Mouse (Mus musculus): ENCODE data around the gene Men1. TPM values are rescaled to one million over a fixed set of nuclear protein-coding genes. Genes with fewer than 3 reads are reported as not detected.

Men1 gene
- polyA plus RNA-seq, 1 experiment: 51.0 TPM

- no peaks in the 10 kb centered on the region for H3K27me3 ChIP-seq (ENCODE audit: control insufficient read depth, insufficient read depth, insufficient read length)
- peaks cover 5% of the 10 kb centered on the region for H3K79me2 ChIP-seq (ENCODE audit: control insufficient read depth, insufficient read depth)
- H3K79me3 ChIP-seq (ENCODE audit: low read depth): no peaks in the 10 kb centered on the region
- no peak overlapping the region for H3ac ChIP-seq (ENCODE audit: control insufficient read depth, insufficient read length, low read depth)
- H3K36me3 ChIP-seq (ENCODE audit: control insufficient read depth, insufficient read depth): peaks cover 32% of the 10 kb centered on the region
- H3K4me3 ChIP-seq (ENCODE audit: insufficient read depth, poor library complexity, severe bottlenecking): no peak overlapping the region
- TF ChIP-seq MYOD1 (IDR thresholded peaks at IDR 0.05; ENCODE audit: control insufficient read depth, insufficient read length, low read depth): no peak
- TF ChIP-seq FOSL1 (IDR thresholded peaks at IDR 0.05; ENCODE audit: insufficient read depth, low read length, poor library complexity, severe bottlenecking): no peak
- TF ChIP-seq CTCF (IDR thresholded peaks at IDR 0.05; ENCODE audit: control insufficient read depth, insufficient read depth, insufficient read length): no peak
- no peak for TF ChIP-seq MYOG (IDR thresholded peaks at IDR 0.05; ENCODE audit: control insufficient read depth, extremely low read depth, insufficient read length)
- no peak for TF ChIP-seq USF1 (IDR thresholded peaks at IDR 0.05; ENCODE audit: low read depth)
- TF ChIP-seq MAX (IDR thresholded peaks at IDR 0.05): no peak
- no peak for TF ChIP-seq CEBPB (IDR thresholded peaks at IDR 0.05; ENCODE audit: low read depth)
Measured at GRCm38 (mm10) chr19:6382323-6382924, 47.6 kb downstream of the Men1 start.

- peaks cover 21% of the 10 kb centered on the region for H3K36me3 ChIP-seq (ENCODE audit: control insufficient read depth, insufficient read depth)
- H3ac ChIP-seq (ENCODE audit: control insufficient read depth, insufficient read length, low read depth): no peak overlapping the region
- no peaks in the 10 kb centered on the region for H3K79me2 ChIP-seq (ENCODE audit: control insufficient read depth, insufficient read depth)
- no peak overlapping the region for H3K4me3 ChIP-seq (ENCODE audit: insufficient read depth, poor library complexity, severe bottlenecking)
- H3K79me3 ChIP-seq (ENCODE audit: low read depth): no peaks in the 10 kb centered on the region
- TF ChIP-seq CTCF (IDR thresholded peaks at IDR 0.05; ENCODE audit: control insufficient read depth, insufficient read depth, insufficient read length) (no peak), MYOG (IDR thresholded peaks at IDR 0.05; ENCODE audit: control insufficient read depth, extremely low read depth, insufficient read length) (no peak), MYOD1 (IDR thresholded peaks at IDR 0.05; ENCODE audit: control insufficient read depth, insufficient read length, low read depth) (no peak), CEBPB (IDR thresholded peaks at IDR 0.05; ENCODE audit: low read depth) (no peak), MAX (IDR thresholded peaks at IDR 0.05) (no peak), FOSL1 (IDR thresholded peaks at IDR 0.05; ENCODE audit: insufficient read depth, low read length, poor library complexity, severe bottlenecking) (no peak), USF1 (IDR thresholded peaks at IDR 0.05; ENCODE audit: low read depth) (no peak)
- no peaks in the 10 kb centered on the region for H3K27me3 ChIP-seq (ENCODE audit: control insufficient read depth, insufficient read depth, insufficient read length)
Measured at GRCm38 (mm10) chr19:6383470-6383869, 48.7 kb downstream of the Men1 start.

- Histone ChIP-seq H3ac (ENCODE audit: control insufficient read depth, insufficient read length, low read depth) (no peak within 1 kb of the TSS), H3K4me3 (ENCODE audit: insufficient read depth, poor library complexity, severe bottlenecking) (no peak within 1 kb of the TSS), H3K27me3 (ENCODE audit: control insufficient read depth, insufficient read depth, insufficient read length) (no peaks in the 10 kb centered on the region), H3K36me3 (ENCODE audit: control insufficient read depth, insufficient read depth) (peaks cover 15% of the 10 kb centered on the region), H3K79me3 (ENCODE audit: low read depth) (no peaks in the 10 kb centered on the region), H3K79me2 (ENCODE audit: control insufficient read depth, insufficient read depth) (no peaks in the 10 kb centered on the region)
- TF ChIP-seq MYOG (IDR thresholded peaks at IDR 0.05; ENCODE audit: control insufficient read depth, extremely low read depth, insufficient read length): no peak
- no peak for TF ChIP-seq MAX (IDR thresholded peaks at IDR 0.05)
- no peak for TF ChIP-seq MYOD1 (IDR thresholded peaks at IDR 0.05; ENCODE audit: control insufficient read depth, insufficient read length, low read depth)
- no peak for TF ChIP-seq CEBPB (IDR thresholded peaks at IDR 0.05; ENCODE audit: low read depth)
- TF ChIP-seq USF1 (IDR thresholded peaks at IDR 0.05; ENCODE audit: low read depth): no peak
- TF ChIP-seq CTCF (IDR thresholded peaks at IDR 0.05; ENCODE audit: control insufficient read depth, insufficient read depth, insufficient read length): no peak
- TF ChIP-seq FOSL1 (IDR thresholded peaks at IDR 0.05; ENCODE audit: insufficient read depth, low read length, poor library complexity, severe bottlenecking): no peak
Measured at GRCm38 (mm10) chr19:6384128-6384527, 49.3 kb downstream of the Men1 start, which contains the start of gene Pygm. Gene Pygm, plus strand, starts transcription at chr19:6384399.

GRCm38 (mm10) chr19:6384954-6385353 is 50.2 kb downstream of the Men1 start:
- Histone ChIP-seq H3K36me3 (ENCODE audit: control insufficient read depth, insufficient read depth) (peaks cover 7% of the 10 kb centered on the region), H3ac (ENCODE audit: control insufficient read depth, insufficient read length, low read depth) (no peak overlapping the region), H3K4me3 (ENCODE audit: insufficient read depth, poor library complexity, severe bottlenecking) (no peak overlapping the region), H3K27me3 (ENCODE audit: control insufficient read depth, insufficient read depth, insufficient read length) (no peaks in the 10 kb centered on the region), H3K79me3 (ENCODE audit: low read depth) (no peaks in the 10 kb centered on the region), H3K79me2 (ENCODE audit: control insufficient read depth, insufficient read depth) (no peaks in the 10 kb centered on the region)
- no peak for TF ChIP-seq CEBPB (IDR thresholded peaks at IDR 0.05; ENCODE audit: low read depth)
- TF ChIP-seq MYOG (IDR thresholded peaks at IDR 0.05; ENCODE audit: control insufficient read depth, extremely low read depth, insufficient read length): no peak
- no peak for TF ChIP-seq MYOD1 (IDR thresholded peaks at IDR 0.05; ENCODE audit: control insufficient read depth, insufficient read length, low read depth)
- TF ChIP-seq CTCF (IDR thresholded peaks at IDR 0.05; ENCODE audit: control insufficient read depth, insufficient read depth, insufficient read length): no peak
- no peak for TF ChIP-seq USF1 (IDR thresholded peaks at IDR 0.05; ENCODE audit: low read depth)
- no peak for TF ChIP-seq FOSL1 (IDR thresholded peaks at IDR 0.05; ENCODE audit: insufficient read depth, low read length, poor library complexity, severe bottlenecking)
- no peak for TF ChIP-seq MAX (IDR thresholded peaks at IDR 0.05)

- Histone ChIP-seq H3K36me3 (ENCODE audit: control insufficient read depth, insufficient read depth) (peaks cover 5% of the 10 kb centered on the region), H3ac (ENCODE audit: control insufficient read depth, insufficient read length, low read depth) (no peak overlapping the region), H3K27me3 (ENCODE audit: control insufficient read depth, insufficient read depth, insufficient read length) (no peaks in the 10 kb centered on the region), H3K79me3 (ENCODE audit: low read depth) (no peaks in the 10 kb centered on the region), H3K4me3 (ENCODE audit: insufficient read depth, poor library complexity, severe bottlenecking) (no peak overlapping the region), H3K79me2 (ENCODE audit: control insufficient read depth, insufficient read depth) (no peaks in the 10 kb centered on the region)
- TF ChIP-seq CEBPB (IDR thresholded peaks at IDR 0.05; ENCODE audit: low read depth) (no peak), MYOG (IDR thresholded peaks at IDR 0.05; ENCODE audit: control insufficient read depth, extremely low read depth, insufficient read length) (no peak), CTCF (IDR thresholded peaks at IDR 0.05; ENCODE audit: control insufficient read depth, insufficient read depth, insufficient read length) (no peak), MYOD1 (IDR thresholded peaks at IDR 0.05; ENCODE audit: control insufficient read depth, insufficient read length, low read depth) (no peak), FOSL1 (IDR thresholded peaks at IDR 0.05; ENCODE audit: insufficient read depth, low read length, poor library complexity, severe bottlenecking) (no peak), USF1 (IDR thresholded peaks at IDR 0.05; ENCODE audit: low read depth) (no peak)
Measured at GRCm38 (mm10) chr19:6385419-6385818, 50.6 kb downstream of the Men1 start.
